Mouse (Mus musculus) left cerebral cortex, adult 2 months (tissue): Measurements from ENCODE around the gene Rxylt1. TPM values are rescaled to one million over a fixed set of nuclear protein-coding genes. Genes with fewer than 3 reads are reported as not detected.

Source experiments
- DNase-seq, 2 experiments: peaks; one replicate each; pipeline ENCODE4 v3.0.0; 2021 to 2022; ENCODE audit warnings: low spot score in 2 of 2, mixed read lengths in 1 of 2; ENCODE audit errors: extremely low spot score in 1 of 2
- H3K27ac ChIP-seq: fragments of 200-600 bp; 2 replicates; pipeline ENCODE4 v1.8.1; 2022
- H3K4me3 ChIP-seq: fragments of 200-600 bp; 2 replicates; pipeline ENCODE4 v1.8.1; 2022
- CTCF ChIP-seq: fragments of 200-600 bp; IDR thresholded peaks from 2 replicates; pipeline ENCODE4 v1.8.1; 2022; ENCODE audit warnings: antibody characterized with exemption, mild to moderate bottlenecking, moderate library complexity
- intact Hi-C: fragments of 180-260 bp; cut with DNase I; formaldehyde crosslinking; loops from one replicate; pipeline ENCODE4 v1.15.1; 2025
- total RNA-seq, 2 experiments: library from RNA; stranded (reverse); gene quantifications; 2 replicates each; pipeline ENCODE4 v1.2.3; 2021

Rxylt1 gene
- total RNA-seq, 2 experiments from 2014 or later, result 34.1 to 48.1 TPM

DNA sequence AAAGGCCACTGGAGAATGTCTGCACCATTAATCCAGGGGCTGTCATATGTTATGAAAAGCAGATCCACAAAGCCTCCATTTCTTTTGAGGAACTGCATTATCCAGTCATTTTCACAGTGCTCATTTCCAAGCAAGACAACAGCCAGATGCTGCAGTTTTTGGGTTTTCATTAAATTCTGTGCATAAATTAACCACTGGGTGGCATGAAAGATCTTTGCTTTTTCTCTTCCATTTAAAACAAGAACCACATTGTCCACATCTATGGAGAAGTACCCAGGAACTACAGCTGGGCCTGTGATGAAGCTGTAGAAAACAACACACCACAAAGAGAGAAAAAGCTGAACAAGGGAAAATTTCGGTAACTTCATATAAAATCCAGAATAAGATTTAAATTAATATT lies 6.7 kb downstream of the Rxylt1 start:
- no peak for DNase-seq
- TF ChIP-seq CTCF, result peak; percentile 20; the same call in 1 of the 2 replicates
- intact Hi-C loops, result loop anchor here (10.0 kb wide), 2 partner anchors 904 to 994 kb away; no protein-coding TSS in a partner anchor
- Histone ChIP-seq H3K27ac (no peak overlapping the region), H3K4me3 (no peak overlapping the region)

DNA sequence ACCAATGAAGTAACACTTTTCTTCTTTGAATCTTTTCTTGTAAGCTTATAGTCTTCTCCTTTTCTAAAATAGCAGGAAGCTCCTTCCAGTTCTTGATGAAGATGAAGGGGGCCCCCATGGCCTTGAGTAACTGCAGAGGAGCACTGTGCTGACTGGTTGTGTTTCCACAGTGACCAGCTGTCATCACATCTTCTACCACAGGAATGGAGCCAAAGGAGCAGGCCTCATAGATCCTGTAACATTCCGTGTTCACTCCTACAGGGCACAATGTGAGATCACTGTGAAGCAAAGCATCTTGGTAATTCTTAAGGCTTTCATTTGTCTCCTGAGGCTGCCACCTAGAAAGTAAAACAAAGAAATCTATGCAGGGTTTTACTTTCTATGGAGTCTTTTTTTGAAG lies 15.8 kb downstream of the Rxylt1 start:
- Histone ChIP-seq H3K27ac (no peak overlapping the region), H3K4me3 (no peak overlapping the region)
- no peak for DNase-seq
- intact Hi-C loops, result no loop called here
- TF ChIP-seq CTCF, result no peak

- H3K27ac ChIP-seq, result no peak overlapping the region
- intact Hi-C loops, result no loop called here
- no peak for DNase-seq
- H3K4me3 ChIP-seq, result no peak overlapping the region
- TF ChIP-seq CTCF, result peak; percentile 47
Measured at GRCm38 (mm10) chr10:122069153-122069552, 28.0 kb downstream of the Rxylt1 start.

DNA sequence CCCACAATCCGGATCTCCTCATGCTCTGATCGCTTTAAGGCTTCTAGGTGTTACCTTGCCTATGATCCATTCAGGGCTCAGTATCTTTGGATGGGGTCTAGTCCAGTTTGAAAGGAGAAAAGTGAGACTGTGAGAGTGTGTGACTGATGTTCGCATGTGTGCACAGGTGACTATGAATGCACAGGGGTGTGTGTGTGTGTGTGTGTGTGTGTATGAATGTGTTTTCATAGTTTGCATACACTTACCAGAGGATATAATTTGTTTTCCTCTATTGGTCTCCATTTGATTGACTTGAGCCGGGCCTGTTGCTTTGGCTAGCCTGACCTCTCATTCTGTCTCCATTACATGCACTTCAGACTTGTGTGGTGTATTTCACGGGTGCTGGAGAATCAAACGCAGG lies 41.3 kb downstream of the Rxylt1 start:
- Histone ChIP-seq H3K27ac (no peak overlapping the region), H3K4me3 (no peak overlapping the region)
- DNase-seq, result no peak
- intact Hi-C loops, result no loop called here
- TF ChIP-seq CTCF, result no peak

DNA sequence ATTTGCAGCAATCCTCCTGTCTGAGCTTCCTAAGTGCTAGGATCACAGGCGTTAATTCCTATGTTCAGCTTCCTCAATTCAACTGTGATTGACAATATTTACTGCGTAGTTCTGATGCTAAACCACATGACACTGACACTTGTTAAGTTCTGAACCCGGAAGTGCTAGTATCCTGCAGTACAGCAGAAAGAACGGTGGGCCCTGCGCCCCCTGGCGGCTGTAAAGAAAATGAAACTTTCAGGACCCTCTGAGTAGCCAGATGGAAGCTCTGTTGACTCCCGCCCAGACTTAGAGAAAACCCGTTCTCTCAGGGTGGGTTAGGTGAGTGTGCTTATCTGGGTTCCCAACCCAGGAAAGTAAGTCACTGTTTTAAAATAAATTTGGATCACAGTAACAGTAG lies 42.6 kb downstream of the Rxylt1 start:
- intact Hi-C loops, result loop anchor here (5.0 kb wide), 1 partner anchor 222 kb away; no protein-coding TSS in a partner anchor
- TF ChIP-seq CTCF, result peak; percentile 79
- Histone ChIP-seq H3K27ac (no peak overlapping the region), H3K4me3 (no peak overlapping the region)
- peak in 1 of 2 experiments; percentile 22 for DNase-seq

GRCm38 (mm10) chr10:122051831-122052230 lies 45.3 kb downstream of the Rxylt1 start:
- no peak overlapping the region for H3K27ac ChIP-seq
- DNase-seq, result peak; percentile 81 to 91
- H3K4me3 ChIP-seq, result no peak overlapping the region
- intact Hi-C loops, result loop anchor here (1.0 to 5.0 kb wide), 5 partner anchors 220 to 411 kb away; partner anchors contain the start of gene D930020B18Rik
- no peak; the same call in none of the 2 replicates for TF ChIP-seq CTCF

DNA sequence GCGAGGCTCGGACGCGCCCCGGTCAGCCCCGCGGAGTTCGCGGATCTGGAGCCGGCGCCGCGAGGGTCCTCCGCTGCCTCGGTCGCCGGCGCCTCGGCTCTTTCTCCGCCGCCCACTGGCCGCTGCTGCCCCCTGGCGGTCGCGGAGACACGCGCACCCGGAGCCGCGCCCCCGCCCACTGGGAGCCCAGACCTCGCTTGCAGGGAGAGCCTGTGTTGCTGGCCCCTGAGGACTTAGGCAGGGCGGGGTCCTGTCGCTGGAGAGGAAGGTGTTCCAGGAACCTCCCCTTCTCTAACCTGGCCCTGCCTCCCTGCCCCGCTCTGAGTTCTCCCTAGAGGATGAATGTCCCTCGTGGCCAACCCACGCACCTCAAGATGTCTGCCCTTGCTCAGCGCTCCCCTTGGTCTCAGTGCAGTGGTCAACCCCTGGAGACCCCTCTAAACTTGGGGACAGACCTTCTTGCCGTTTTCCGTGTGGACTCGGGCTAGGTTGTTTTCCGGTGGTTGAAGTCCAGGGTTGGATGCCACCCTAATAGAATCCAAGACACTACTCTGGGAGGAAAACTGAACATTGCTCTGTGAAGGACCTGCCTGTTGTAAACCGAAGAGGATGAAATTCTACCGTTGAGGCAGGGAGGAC lies 49.3 kb downstream of the Rxylt1 start:
- TF ChIP-seq CTCF, result peak; percentile 92
- Histone ChIP-seq H3K4me3 (peak overlapping the region; percentile 71), H3K27ac (no peak overlapping the region)
- intact Hi-C loops, result loop anchor here (2.0 to 5.0 kb wide), 3 partner anchors 91 to 421 kb away; partner anchors contain the start of gene Xpot
- DNase-seq, result peak; percentile 87 to 94

DNA sequence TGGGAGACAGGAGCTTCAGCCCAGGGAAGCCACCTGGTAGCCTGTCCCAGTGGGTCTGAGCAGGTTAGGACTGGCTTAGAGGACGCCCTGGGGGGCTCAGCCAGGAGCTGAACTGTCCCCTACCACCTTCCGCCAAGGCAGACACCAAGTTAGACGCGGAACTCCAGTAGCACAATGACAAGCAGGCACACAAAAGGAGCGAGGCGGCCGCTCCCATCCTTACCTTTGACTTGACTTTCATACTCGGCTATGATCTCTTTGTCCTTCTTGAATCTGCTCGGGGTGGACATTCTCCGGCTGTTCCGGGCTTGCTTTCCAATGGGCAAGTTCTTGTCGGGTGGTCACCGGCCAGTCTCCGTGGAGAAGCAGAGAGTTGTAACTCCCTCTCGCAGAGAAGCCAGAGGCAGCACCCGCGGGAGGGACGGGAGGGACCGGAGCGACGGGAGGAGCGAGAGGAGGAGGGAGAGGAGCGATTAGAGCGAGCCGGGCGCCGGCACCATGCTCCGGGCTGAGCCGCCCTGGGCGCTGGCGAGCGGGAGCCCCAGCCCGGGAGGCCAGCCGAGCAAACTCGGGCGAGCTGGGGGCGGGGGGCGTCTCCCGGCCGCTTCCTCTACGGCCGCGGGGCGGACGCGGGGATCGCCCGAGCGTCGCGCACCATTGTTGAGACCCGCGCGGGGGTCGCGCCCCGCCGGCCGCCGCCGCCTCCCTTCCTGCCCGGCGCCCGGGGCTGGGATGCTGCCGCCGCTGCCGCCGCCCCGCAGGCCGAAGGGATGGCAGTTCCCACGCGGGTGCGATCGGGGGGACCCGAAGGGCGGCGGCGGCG lies 50.1 kb downstream of the Rxylt1 start, which contains the start of gene Srgap1:
Srgap1 (minus strand) TSS at position 412 of the 823 bp plus-strand sequence.
- intact Hi-C loops, result loop anchor here (2.0 to 5.0 kb wide), 3 partner anchors 90 to 420 kb away; partner anchors contain the start of gene Xpot
- Histone ChIP-seq H3K4me3 (peak within 1 kb of the TSS; percentile 71), H3K27ac (peak within 1 kb of the TSS; percentile 63)
- peak; percentile 37 to 49 for DNase-seq
- no peak for TF ChIP-seq CTCF

- no peak for TF ChIP-seq CTCF
- Histone ChIP-seq H3K27ac (peak overlapping the region; percentile 63), H3K4me3 (peak overlapping the region; percentile 71)
- intact Hi-C loops, result loop anchor here (2.0 to 5.0 kb wide), 3 partner anchors 89 to 419 kb away; partner anchors contain the start of gene Xpot
- no peak for DNase-seq
Measured at GRCm38 (mm10) chr10:122046511-122046903, 50.7 kb downstream of the Rxylt1 start.

- DNase-seq, result no peak
- H3K27ac ChIP-seq, result no peak overlapping the region
- intact Hi-C loops, result loop anchor here (2.0 to 5.0 kb wide), 3 partner anchors 89 to 419 kb away; partner anchors contain the start of gene Xpot
Measured at GRCm38 (mm10) chr10:122045946-122046345, 51.2 kb downstream of the Rxylt1 start.

GRCm38 (mm10) chr10:122044926-122045325 lies 52.2 kb downstream of the Rxylt1 start:
- Histone ChIP-seq H3K4me3 (no peak overlapping the region), H3K27ac (no peak overlapping the region)
- intact Hi-C loops, result loop anchor here (5.0 kb wide), 2 partner anchors 88 to 418 kb away; partner anchors contain the start of gene Xpot
- no peak for DNase-seq
- TF ChIP-seq CTCF, result no peak

More at GRCm38 (mm10) chr10:122045946-122046345, 51.2 kb downstream of the Rxylt1 start:
- peak overlapping the region; percentile 71 for H3K4me3 ChIP-seq
- no peak for TF ChIP-seq CTCF

DNA sequence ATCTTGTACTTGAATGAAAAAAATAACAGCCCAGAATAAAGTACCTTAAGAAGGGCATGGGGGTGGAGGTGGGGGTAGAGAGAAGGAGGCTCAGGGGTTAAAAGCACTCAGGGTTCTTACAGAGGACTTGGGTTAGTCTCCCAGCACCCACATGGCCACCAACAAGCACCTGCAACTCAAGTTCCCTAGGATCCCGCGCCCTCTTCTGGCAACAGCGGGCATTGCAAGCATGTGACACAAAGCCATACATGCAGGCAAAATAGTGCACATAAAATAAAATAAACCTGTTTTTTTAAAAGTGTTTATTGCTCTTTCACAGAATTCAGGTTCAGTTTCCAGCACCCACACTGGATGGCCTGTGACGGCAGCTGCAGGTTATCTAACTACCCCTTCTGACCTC lies 56.8 kb downstream of the Rxylt1 start:
- peak; percentile 51 for TF ChIP-seq CTCF
- Histone ChIP-seq H3K27ac (no peak overlapping the region), H3K4me3 (no peak overlapping the region)
- intact Hi-C loops, result no loop called here
- no peak for DNase-seq
